Mouse (Mus musculus) liver, embryonic 14.5 days (tissue): ENCODE measurements at regions not wholly inside any gene's neighbourhood (a gene's known extent, or its start where the extent isn't known, plus 50 kb on each side); places are given as distances from the start of the nearest gene placed in this dataset.

Experiments
- ATAC-seq: fragments of 200-750 bp; cut with Nextera tagmentation; 2 replicates; pipeline ENCODE4 v1.8.0; 2017; ENCODE audit warnings: moderate number of reproducible peaks, mild to moderate bottlenecking, moderate library complexity; ENCODE audit not compliant: insufficient read depth
- DNase-seq, 3 experiments: peaks; one replicate each; pipeline ENCODE4 v3.0.0-alpha.2; 2012 to 2013; ENCODE audit warnings: low read depth in 3 of 3, low spot score in 3 of 3
- H3K27ac ChIP-seq: fragments of 300-500 bp; sonication (generic); 2 replicates; pipeline ENCODE4 v1.5.1; 2014; ENCODE audit warnings: moderate library complexity, mild to moderate bottlenecking, control low read depth, inconsistent platforms
- H3K27me3 ChIP-seq: fragments of 300-500 bp; sonication (generic); 2 replicates; pipeline ENCODE4 v1.6.1; 2014; ENCODE audit warnings: mild to moderate bottlenecking, low read length, moderate library complexity; ENCODE audit not compliant: control insufficient read depth, insufficient read depth
- H3K36me3 ChIP-seq: fragments of 300-500 bp; sonication (generic); replicated peaks from 2 replicates; pipeline ENCODE4 v1.6.1; 2014; ENCODE audit warnings: low read depth; ENCODE audit not compliant: control insufficient read depth, insufficient read depth
- H3K4me1 ChIP-seq, 2 experiments: fragments of 200-500 bp in 1 of 2; fragments of 300-500 bp in 1 of 2; sonication (generic) in 1 of 2; replicated peaks; 2 replicates each; pipeline ENCODE4 v1.6.1; 2012 to 2014; ENCODE audit warnings: antibody characterized with exemption in 1 of 2, inconsistent platforms in 1 of 2, low read length in 1 of 2; ENCODE audit not compliant: control insufficient read depth in 2 of 2, insufficient read depth in 2 of 2
- H3K4me2 ChIP-seq: fragments of 300-500 bp; sonication (generic); 2 replicates; pipeline ENCODE4 v1.6.1; 2014; ENCODE audit warnings: low read depth, mild to moderate bottlenecking, control low read depth, moderate library complexity
- H3K4me3 ChIP-seq, 2 experiments: fragments of 200-500 bp in 1 of 2; fragments of 300-500 bp in 1 of 2; sonication (generic) in 1 of 2; 2 replicates each; pipeline ENCODE4 v1.5.1; 2012 to 2014; ENCODE audit warnings: low read depth in 2 of 2, low read length in 2 of 2, mild to moderate bottlenecking in 2 of 2, control low read depth in 1 of 2, inconsistent platforms in 1 of 2, moderate library complexity in 1 of 2; ENCODE audit not compliant: insufficient read depth in 1 of 2
- H3K9ac ChIP-seq: fragments of 300-500 bp; sonication (generic); replicated peaks from 2 replicates; pipeline ENCODE4 v1.6.1; 2014; ENCODE audit warnings: mild to moderate bottlenecking, control low read depth, moderate library complexity
- H3K9me3 ChIP-seq: fragments of 300-500 bp; sonication (generic); 2 replicates; pipeline ENCODE4 v1.6.1; 2016; ENCODE audit warnings: low read length, mixed read lengths; ENCODE audit not compliant: control insufficient read depth
- CTCF ChIP-seq: IDR thresholded peaks from 2 replicates; pipeline ENCODE4 v1.5.1; 2016; ENCODE audit warnings: antibody characterized with exemption, low read depth, control low read depth
- EP300 ChIP-seq: IDR thresholded peaks from 2 replicates; pipeline ENCODE4 v1.6.1; 2016; ENCODE audit warnings: antibody characterized with exemption, low read depth
- WGBS: fragments of 180-500 bp; shearing (Covaris S2); extraction: QIAGEN DNeasy Blood & Tissue Kit; methylation state at CpG from one replicate; pipeline ENCODE4 v1.1.7; 2014; ENCODE audit not compliant: insufficient replicate concordance; 5-methylcytosine and 5-hydroxymethylcytosine counted together

DNA sequence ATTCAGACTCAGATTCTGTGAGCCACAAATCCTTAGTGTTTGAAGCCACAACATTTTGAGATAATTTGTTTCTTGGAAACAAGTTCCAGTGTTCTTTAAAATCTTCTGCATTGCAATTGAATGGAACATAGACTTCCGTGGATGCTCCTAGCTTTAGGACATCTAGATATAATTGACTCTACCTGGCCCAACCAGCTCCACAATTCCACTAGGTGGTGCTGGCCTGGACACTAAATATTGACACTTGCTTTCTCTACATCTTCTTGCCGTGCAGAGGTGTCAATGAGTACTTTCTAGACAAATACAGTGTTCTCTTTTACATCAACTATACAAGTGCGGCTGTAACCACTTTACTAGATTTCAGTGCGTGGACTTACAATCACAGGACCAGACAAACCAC lies 63.4 kb upstream of the Gm47985 start:
- Histone ChIP-seq H3K4me1 (peaks cover 0 to 3% of the 10 kb centered on the region in 2 experiments; a peak in 2 of 4 replicates), H3K9me3 (no peaks in the 10 kb centered on the region), H3K36me3 (no peaks in the 10 kb centered on the region), H3K27me3 (no peaks in the 10 kb centered on the region; the same call in 1 of the 2 replicates), H3K4me3 (no peak overlapping the region), H3K27ac (no peak overlapping the region), H3K9ac (no peak overlapping the region), H3K4me2 (no peak overlapping the region)
- DNase-seq (no peak), ATAC-seq (no peak)
- WGBS = 68% methylated on average over 4 of the region's 4 CpGs
- peak; percentile 35; the same call in 1 of the 2 replicates for TF ChIP-seq CTCF
- no peak for TF ChIP-seq EP300

DNA sequence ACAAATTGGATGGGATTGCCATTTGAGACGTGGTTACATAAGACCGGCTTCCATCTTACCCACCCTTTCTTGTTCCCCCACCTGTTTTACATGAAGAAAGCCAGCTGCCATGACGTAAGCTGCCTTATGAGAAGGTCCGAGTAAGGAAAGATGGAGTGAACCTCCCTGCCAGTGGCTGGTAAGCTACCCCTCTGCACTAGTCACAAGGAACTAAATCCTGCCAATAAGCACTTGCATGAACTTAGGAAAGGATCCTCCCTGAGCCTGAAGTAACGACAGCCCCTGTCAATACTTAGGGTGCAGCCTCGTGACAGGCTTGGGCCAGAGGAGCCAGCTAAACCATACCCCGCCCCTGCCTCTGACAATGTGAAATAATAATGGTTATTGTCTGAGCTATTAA lies 62.8 kb upstream of the Gm47985 start:
- Histone ChIP-seq H3K4me3 (no peak overlapping the region), H3K36me3 (no peaks in the 10 kb centered on the region), H3K4me2 (no peak overlapping the region), H3K27me3 (no peaks in the 10 kb centered on the region; the same call in 1 of the 2 replicates), H3K4me1 (peaks cover 0 to 3% of the 10 kb centered on the region in 2 experiments; a peak in 2 of 4 replicates), H3K27ac (no peak overlapping the region), H3K9me3 (no peaks in the 10 kb centered on the region), H3K9ac (no peak overlapping the region)
- TF ChIP-seq CTCF (no peak), EP300 (no peak)
- 73% methylated on average over 7 of the region's 7 CpGs for WGBS
- ATAC-seq = no peak
- no peak for DNase-seq

DNA sequence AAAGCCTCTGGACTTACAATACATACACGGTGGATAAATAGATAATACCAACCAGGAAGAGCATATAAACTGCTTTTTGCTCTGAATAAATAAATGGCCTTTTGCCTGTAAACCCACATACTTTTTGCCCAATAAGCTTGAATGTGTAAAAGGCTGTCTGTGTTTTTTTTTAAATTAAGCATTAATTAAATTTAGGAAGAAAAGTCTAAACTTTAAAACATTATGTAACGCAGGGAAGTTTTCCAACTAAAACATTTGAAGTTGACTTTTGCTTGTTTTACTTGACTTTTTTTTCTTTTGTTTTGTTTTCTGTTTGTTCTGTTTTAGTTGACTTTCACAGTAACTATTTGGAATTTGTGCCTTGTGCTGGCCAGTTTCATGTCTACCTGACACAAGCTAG lies 60.7 kb upstream of the Gm47985 start:
- no peaks in the 10 kb centered on the region for H3K36me3 ChIP-seq
- no peaks in the 10 kb centered on the region; the same call in 1 of the 2 replicates for H3K27me3 ChIP-seq
- H3K4me3 ChIP-seq = no peak overlapping the region
- 77% methylated on average over 2 of the region's 2 CpGs for WGBS
- no peak for TF ChIP-seq CTCF
- no peak for TF ChIP-seq EP300
- no peak overlapping the region for H3K4me2 ChIP-seq
- H3K9ac ChIP-seq = no peak overlapping the region
- DNase-seq = no peak
- no peak for ATAC-seq
- peaks cover 5 to 10% of the 10 kb centered on the region in 2 experiments for H3K4me1 ChIP-seq
- no peak overlapping the region for H3K27ac ChIP-seq
- no peaks in the 10 kb centered on the region for H3K9me3 ChIP-seq

DNA sequence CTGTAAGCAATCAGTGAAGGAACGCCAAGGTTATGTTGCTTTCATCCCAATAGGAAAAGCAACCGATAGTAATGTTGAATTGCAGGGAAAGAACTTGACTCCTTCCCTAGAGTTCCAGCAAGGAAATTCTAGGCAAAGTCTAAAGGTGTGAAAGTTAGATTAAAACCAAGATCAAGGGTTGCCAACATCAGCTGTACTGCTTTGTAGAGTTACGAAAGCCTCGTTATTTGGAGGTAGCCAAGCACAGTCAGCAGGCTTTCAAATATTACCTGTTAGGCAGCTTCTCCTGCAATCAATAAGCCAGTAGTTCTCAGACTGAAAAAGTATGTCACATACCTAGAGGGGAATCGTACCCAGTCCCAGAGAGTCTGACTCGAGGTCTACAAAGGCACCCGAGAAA lies 58.4 kb upstream of the Gm47985 start:
- H3K4me1 ChIP-seq = peaks cover 14 to 24% of the 10 kb centered on the region in 2 experiments
- H3K9me3 ChIP-seq = no peaks in the 10 kb centered on the region
- no peaks in the 10 kb centered on the region; the same call in 1 of the 2 replicates for H3K27me3 ChIP-seq
- H3K27ac ChIP-seq = no peak overlapping the region
- no peak overlapping the region for H3K4me3 ChIP-seq
- ATAC-seq (no peak), DNase-seq (no peak)
- 79% methylated on average over 7 of the region's 7 CpGs for WGBS
- no peak overlapping the region for H3K4me2 ChIP-seq
- TF ChIP-seq EP300 (no peak), CTCF (no peak)
- no peak overlapping the region for H3K9ac ChIP-seq
- no peaks in the 10 kb centered on the region for H3K36me3 ChIP-seq

DNA sequence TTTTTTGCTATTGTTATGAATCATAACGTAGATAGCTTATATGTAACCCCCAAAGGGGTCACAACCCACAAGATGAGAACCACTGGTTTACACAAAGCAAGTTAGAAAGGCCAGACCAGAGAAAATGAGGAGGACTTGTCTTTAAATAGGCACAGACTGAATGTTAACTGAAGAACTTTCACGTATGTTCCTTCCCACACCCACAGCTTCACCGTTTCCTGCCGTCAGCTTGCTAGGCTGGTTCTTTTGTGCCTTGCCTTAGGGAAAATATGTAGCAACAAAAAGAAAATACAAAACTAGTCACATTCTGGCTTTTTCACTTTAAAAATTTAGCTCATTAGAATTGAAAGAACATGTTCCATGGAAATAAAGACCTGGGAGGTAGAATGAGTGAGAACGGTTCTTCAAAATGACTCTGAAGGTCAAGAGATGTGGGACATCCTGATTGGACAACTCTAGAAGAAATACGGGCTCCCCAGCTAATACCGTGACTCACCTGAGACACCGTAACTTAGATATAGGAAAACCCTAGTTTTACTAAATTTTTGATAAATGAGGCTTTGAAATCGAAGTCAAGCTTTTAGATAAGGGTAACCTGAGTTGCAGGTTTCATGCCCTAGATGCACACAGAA lies 57.2 kb upstream of the Gm47985 start:
- Histone ChIP-seq H3K4me3 (no peak overlapping the region), H3K9me3 (no peaks in the 10 kb centered on the region), H3K27ac (no peak overlapping the region), H3K36me3 (no peaks in the 10 kb centered on the region), H3K4me2 (no peak overlapping the region), H3K27me3 (no peaks in the 10 kb centered on the region), H3K9ac (no peak overlapping the region), H3K4me1 (peaks cover 25 to 33% of the 10 kb centered on the region in 2 experiments)
- no peak for DNase-seq
- WGBS = 77% methylated on average over 9 of the region's 9 CpGs
- TF ChIP-seq EP300 = no peak
- no peak for TF ChIP-seq CTCF
- no peak for ATAC-seq
